Mouse (Mus musculus) layer of hippocampus, postnatal 36 days (tissue): ENCODE measurements around the gene Pde1b. TPM values are rescaled to one million over a fixed set of nuclear protein-coding genes. Genes with fewer than 3 reads are reported as not detected.

ENCODE experiments used
- DNase-seq, 2 experiments: peaks; one replicate each; pipeline ENCODE4 v3.0.0; 2022
- total RNA-seq, 2 experiments: library from RNA; stranded (reverse); gene quantifications; 2 replicates each; pipeline ENCODE4 v1.2.3; 2021

Gene Pde1b
- total RNA-seq, 2 experiments from 2014 or later: 95.3 to 97.7 TPM

- DNase-seq: no peak
Observed at GRCm38 (mm10) chr15:103509317-103509716, 6.5 kb downstream of the Pde1b start.

- peak in 1 of 2 experiments; percentile 63 for DNase-seq
Observed at GRCm38 (mm10) chr15:103511652-103512051, 8.8 kb downstream of the Pde1b start.

- no peak for DNase-seq
Observed at GRCm38 (mm10) chr15:103513621-103514031, 10.8 kb downstream of the Pde1b start.

GRCm38 (mm10) chr15:103514119-103514518, 11.3 kb downstream of the Pde1b start:
- DNase-seq: peak; percentile 60 to 65

GRCm38 (mm10) chr15:103514914-103515313, 12.1 kb downstream of the Pde1b start:
- no peak for DNase-seq

GRCm38 (mm10) chr15:103518600-103519385, 16.0 kb downstream of the Pde1b start:
- no peak for DNase-seq

GRCm38 (mm10) chr15:103519386-103520378, 16.8 kb downstream of the Pde1b start:
- peak in 1 of 2 experiments; percentile 1 for DNase-seq

GRCm38 (mm10) chr15:103522458-103523099, 19.7 kb downstream of the Pde1b start:
- DNase-seq: peak in 1 of 2 experiments; percentile 17

GRCm38 (mm10) chr15:103523156-103523555, 20.3 kb downstream of the Pde1b start:
- no peak for DNase-seq

GRCm38 (mm10) chr15:103530372-103530771, 27.5 kb downstream of the Pde1b start:
- DNase-seq: peak; percentile 47 to 63

GRCm38 (mm10) chr15:103534054-103534620, 31.3 kb downstream of the Pde1b start:
- no peak for DNase-seq

GRCm38 (mm10) chr15:103535030-103535429, 32.2 kb downstream of the Pde1b start:
- DNase-seq: no peak

- no peak for DNase-seq
Observed at GRCm38 (mm10) chr15:103535786-103536185, 33.0 kb downstream of the Pde1b start.

- DNase-seq: no peak
Observed at GRCm38 (mm10) chr15:103536456-103536855, 33.6 kb downstream of the Pde1b start.

GRCm38 (mm10) chr15:103537011-103537821, 34.4 kb downstream of the Pde1b start:
- DNase-seq: peak; percentile 59 to 75

GRCm38 (mm10) chr15:103537822-103538213, 35.0 kb downstream of the Pde1b start, which contains the start of gene Ppp1r1a:
TSS of gene Ppp1r1a (minus strand) at chr15:103538003.
- DNase-seq: peak; percentile 74

- no peak for DNase-seq
Observed at GRCm38 (mm10) chr15:103539259-103539658, 36.4 kb downstream of the Pde1b start.

- no peak for DNase-seq
Observed at GRCm38 (mm10) chr15:103540646-103541045, 37.8 kb downstream of the Pde1b start.

- DNase-seq: no peak
Observed at GRCm38 (mm10) chr15:103542526-103542925, 39.7 kb downstream of the Pde1b start.

- DNase-seq: no peak
Observed at GRCm38 (mm10) chr15:103547983-103548382, 45.1 kb downstream of the Pde1b start.

GRCm38 (mm10) chr15:103549475-103549874, 46.6 kb downstream of the Pde1b start:
- DNase-seq: no peak
